Comparison of ENCODE assay signal across 8 mouse cellular contexts in the genomic region with DNA sequence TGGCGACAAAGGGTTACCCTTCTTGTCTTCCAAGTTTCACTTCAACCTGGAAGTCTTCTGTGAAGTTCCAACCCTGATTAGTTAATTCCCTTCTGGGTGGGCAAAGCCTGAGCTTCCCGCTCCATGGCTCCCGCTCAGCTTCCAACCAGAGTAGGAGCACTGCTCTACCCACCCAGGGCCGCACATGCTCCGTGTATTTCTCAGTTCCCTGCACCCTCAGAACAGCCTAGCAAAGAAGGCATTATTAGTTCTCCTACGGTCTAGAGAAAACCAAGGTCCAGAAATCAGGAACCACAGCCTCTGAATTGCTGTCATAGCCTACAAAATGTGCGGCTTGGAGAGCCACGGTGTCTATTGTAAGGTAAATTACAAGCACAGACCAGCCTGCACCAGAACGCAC. TPM values are rescaled to one million over a fixed set of nuclear protein-coding genes. Genes with fewer than 3 reads are reported as not detected.
A peak's percentile ranks its signal among the peaks of the same experiment; 100 is the strongest.
DNase-seq lines count a peak whose midpoint lies in the region; ATAC-seq and TF ChIP-seq lines count a peak whose summit lies in the region.

No protein-coding gene starts in this region.

- no peak for DNase-seq in heart, postnatal 10 days
- DNase-seq in G1E (ENCODE audit: low spot score), result no peak
- DNase-seq in limb, embryonic 10.5 days (ENCODE audit: low spot score), result peak; percentile 50
- no peak for DNase-seq in spleen, postnatal 14 days (ENCODE audit: low spot score in 2 of 2)
- no peak for DNase-seq in B cell, adult 2 months

- peak overlapping the region; percentile 66 for H3K9ac ChIP-seq in heart, embryonic 15.5 days
- H3K9ac ChIP-seq in embryonic facial prominence, embryonic 13.5 days, result peak overlapping the region; percentile 80
- H3K9ac ChIP-seq in neural tube, embryonic 15.5 days (replicated peaks), result peak overlapping the region; percentile 67

- H3K4me2 ChIP-seq in heart, embryonic 15.5 days, result peak overlapping the region; percentile 95
- H3K4me2 ChIP-seq in embryonic facial prominence, embryonic 13.5 days, result peak overlapping the region; percentile 73
- peak overlapping the region; percentile 87 for H3K4me2 ChIP-seq in neural tube, embryonic 15.5 days

- H3K27me3 ChIP-seq in heart, embryonic 15.5 days, result no peaks in the 10 kb centered on the region
- peaks cover 23% of the 10 kb centered on the region for H3K27me3 ChIP-seq in G1E (ENCODE audit: insufficient read depth, low read length)
- no peaks in the 10 kb centered on the region for H3K27me3 ChIP-seq in embryonic facial prominence, embryonic 13.5 days
- no peaks in the 10 kb centered on the region for H3K27me3 ChIP-seq in limb, embryonic 10.5 days (ENCODE audit: low read depth, poor library complexity, severe bottlenecking)
- H3K27me3 ChIP-seq in neural tube, embryonic 15.5 days (replicated peaks), result no peaks in the 10 kb centered on the region

- H3K27ac ChIP-seq in heart, embryonic 15.5 days, result peak overlapping the region; percentile 79
- H3K27ac ChIP-seq in embryonic facial prominence, embryonic 13.5 days, result peak overlapping the region; percentile 82
- H3K27ac ChIP-seq in limb, embryonic 10.5 days, result peak overlapping the region; percentile 84
- H3K27ac ChIP-seq in neural tube, embryonic 15.5 days (replicated peaks), result peak overlapping the region; percentile 92

- TF ChIP-seq CTCF in G1E (IDR thresholded peaks at IDR 0.05; ENCODE audit: low read depth, low read length), result no peak

- 8% methylated on average over 9 of the region's 9 CpGs for WGBS in heart, embryonic 15.5 days
- 4% methylated on average over 9 of the region's 9 CpGs for WGBS in embryonic facial prominence, embryonic 13.5 days
- WGBS in limb, embryonic 10.5 days, result 13% methylated on average over 9 of the region's 9 CpGs
- WGBS in neural tube, embryonic 15.5 days, result 7% methylated on average over 9 of the region's 9 CpGs

- H3K9me3 ChIP-seq in heart, embryonic 15.5 days (replicated peaks), result no peaks in the 10 kb centered on the region
- H3K9me3 ChIP-seq in G1E (replicated peaks), result no peaks in the 10 kb centered on the region
- H3K9me3 ChIP-seq in embryonic facial prominence, embryonic 13.5 days, result no peaks in the 10 kb centered on the region
- no peaks in the 10 kb centered on the region for H3K9me3 ChIP-seq in limb, embryonic 10.5 days (replicated peaks)
- no peaks in the 10 kb centered on the region for H3K9me3 ChIP-seq in neural tube, embryonic 15.5 days (replicated peaks)

- H3K4me1 ChIP-seq in heart, embryonic 15.5 days (replicated peaks), result peaks cover 35% of the 10 kb centered on the region
- peaks cover 31% of the 10 kb centered on the region for H3K4me1 ChIP-seq in G1E (ENCODE audit: insufficient read depth, low read depth, low read length)
- H3K4me1 ChIP-seq in embryonic facial prominence, embryonic 13.5 days, result peaks cover 36% of the 10 kb centered on the region
- peaks cover 39% of the 10 kb centered on the region for H3K4me1 ChIP-seq in limb, embryonic 10.5 days
- peaks cover 63% of the 10 kb centered on the region for H3K4me1 ChIP-seq in neural tube, embryonic 15.5 days

- H3K4me3 ChIP-seq in heart, embryonic 15.5 days, result peak overlapping the region; percentile 68
- H3K4me3 ChIP-seq in G1E (ENCODE audit: low read depth, low read length), result peak overlapping the region; percentile 77
- peak overlapping the region; percentile 61 for H3K4me3 ChIP-seq in embryonic facial prominence, embryonic 13.5 days
- peak overlapping the region; percentile 64 for H3K4me3 ChIP-seq in limb, embryonic 10.5 days
- H3K4me3 ChIP-seq in neural tube, embryonic 15.5 days (replicated peaks), result peak overlapping the region; percentile 67

- peaks cover 2% of the 10 kb centered on the region; the same call in 1 of the 2 replicates for H3K36me3 ChIP-seq in heart, embryonic 15.5 days
- peaks cover 14% of the 10 kb centered on the region for H3K36me3 ChIP-seq in G1E (replicated peaks)
- peaks cover 18% of the 10 kb centered on the region for H3K36me3 ChIP-seq in embryonic facial prominence, embryonic 13.5 days
- H3K36me3 ChIP-seq in limb, embryonic 10.5 days, result peaks cover 29% of the 10 kb centered on the region
- H3K36me3 ChIP-seq in neural tube, embryonic 15.5 days, result peaks cover 16% of the 10 kb centered on the region; the same call in 1 of the 2 replicates

- intact Hi-C loops in heart, postnatal 10 days (cut with DNase I), result no loop called here

- ATAC-seq in heart, embryonic 15.5 days (replicated peaks; ENCODE audit: insufficient number of reproducible peaks, insufficient read depth, low FRiP score, low read depth), result peak; percentile 58
- ATAC-seq in G1E (ENCODE audit: extremely low read depth, insufficient number of reproducible peaks, low FRiP score, poor library complexity, severe bottlenecking), result no peak
- ATAC-seq in embryonic facial prominence, embryonic 13.5 days (ENCODE audit: insufficient number of reproducible peaks, insufficient read depth, low FRiP score, low TSS enrichment, low read depth), result peak; percentile 27; the same call in 1 of the 2 replicates
- peak; percentile 79 for ATAC-seq in neural tube, embryonic 15.5 days (ENCODE audit: low FRiP score)

RNA-seq across cellular contexts. Expression of a gene that starts 6.6 kb away (rescaled TPM):
- polyA plus RNA-seq in heart, embryonic 15.5 days (2015; fragmentation: Nextera tagmentation; extraction: Ambion mirVana), result 2.0 and 2.6 TPM in 2 replicates
- 1 to 10 TPM in 1 of 2 experiments, not detected in 1; 3.6 TPM for total RNA-seq in heart, postnatal 10 days (2021)
- total RNA-seq in G1E (2014; fragmentation: Nextera tagmentation) (28.7 TPM in 1 of 2 replicates, not detected in the other), G1E (2017) (not detected in 2 replicates)
- polyA plus RNA-seq in G1E (2012), result not detected in 2 replicates
- polyA plus RNA-seq in embryonic facial prominence, embryonic 13.5 days (2015; fragmentation: Nextera tagmentation; extraction: Ambion mirVana), result 5.2 and 9.0 TPM in 2 replicates
- polyA plus RNA-seq in limb, embryonic 10.5 days (2016; fragmentation: Nextera tagmentation; extraction: Ambion mirVana), result 3.8 and 4.8 TPM in 2 replicates
- polyA plus RNA-seq in neural tube, embryonic 15.5 days (2015; fragmentation: Nextera tagmentation; extraction: Ambion mirVana), result 6.2 and 6.4 TPM in 2 replicates

RNA-seq across cellular contexts. Expression of a gene that starts 6.8 kb away (rescaled TPM):
- 9.8 and 13.1 TPM in 2 replicates for polyA plus RNA-seq in heart, embryonic 15.5 days (2015; fragmentation: Nextera tagmentation; extraction: Ambion mirVana)
- total RNA-seq in heart, postnatal 10 days (2021), result 1 to 10 TPM; 5.1 to 5.2 TPM
- total RNA-seq in G1E (2014; fragmentation: Nextera tagmentation) (0.75 and 1.4 TPM in 2 replicates), G1E (2017) (1.9 TPM in 2 replicates)
- 0.60 and 0.72 TPM in 2 replicates for polyA plus RNA-seq in G1E (2012)
- 24.1 and 25.2 TPM in 2 replicates for polyA plus RNA-seq in embryonic facial prominence, embryonic 13.5 days (2015; fragmentation: Nextera tagmentation; extraction: Ambion mirVana)
- polyA plus RNA-seq in limb, embryonic 10.5 days (2016; fragmentation: Nextera tagmentation; extraction: Ambion mirVana), result 23.8 and 27.7 TPM in 2 replicates
- 49.1 and 57.4 TPM in 2 replicates for polyA plus RNA-seq in neural tube, embryonic 15.5 days (2015; fragmentation: Nextera tagmentation; extraction: Ambion mirVana)

RNA-seq across cellular contexts. Expression of a gene that starts 7.9 kb away (rescaled TPM):
- 78.3 and 87.9 TPM in 2 replicates for polyA plus RNA-seq in heart, embryonic 15.5 days (2015; fragmentation: Nextera tagmentation; extraction: Ambion mirVana)
- total RNA-seq in heart, postnatal 10 days (2021), result 10 to 100 TPM; 45.9 to 53.1 TPM
- total RNA-seq in G1E (2014; fragmentation: Nextera tagmentation) (9.5 and 11.6 TPM in 2 replicates), G1E (2017) (32.9 and 41.6 TPM in 2 replicates)
- 58.6 and 63.8 TPM in 2 replicates for polyA plus RNA-seq in G1E (2012)
- 100 and 110 TPM in 2 replicates for polyA plus RNA-seq in embryonic facial prominence, embryonic 13.5 days (2015; fragmentation: Nextera tagmentation; extraction: Ambion mirVana)
- polyA plus RNA-seq in limb, embryonic 10.5 days (2016; fragmentation: Nextera tagmentation; extraction: Ambion mirVana), result 143 and 150 TPM in 2 replicates
- polyA plus RNA-seq in neural tube, embryonic 15.5 days (2015; fragmentation: Nextera tagmentation; extraction: Ambion mirVana), result 93.7 and 98.4 TPM in 2 replicates

RNA-seq across cellular contexts. Expression of a gene that starts 14.6 kb away (rescaled TPM):
- polyA plus RNA-seq in heart, embryonic 15.5 days (2015; fragmentation: Nextera tagmentation; extraction: Ambion mirVana), result 2.3 and 2.4 TPM in 2 replicates
- total RNA-seq in heart, postnatal 10 days (2021), result 1 to 10 TPM; 1.4 to 3.8 TPM
- total RNA-seq in G1E (2014; fragmentation: Nextera tagmentation) (3.2 and 5.1 TPM in 2 replicates), G1E (2017) (1.1 and 1.8 TPM in 2 replicates)
- 0.70 and 0.92 TPM in 2 replicates for polyA plus RNA-seq in G1E (2012)
- 2.9 and 3.8 TPM in 2 replicates for polyA plus RNA-seq in embryonic facial prominence, embryonic 13.5 days (2015; fragmentation: Nextera tagmentation; extraction: Ambion mirVana)
- polyA plus RNA-seq in limb, embryonic 10.5 days (2016; fragmentation: Nextera tagmentation; extraction: Ambion mirVana), result 1.7 and 1.8 TPM in 2 replicates
- 13.9 and 14.0 TPM in 2 replicates for polyA plus RNA-seq in neural tube, embryonic 15.5 days (2015; fragmentation: Nextera tagmentation; extraction: Ambion mirVana)

RNA-seq across cellular contexts. Expression of a gene that starts 39.8 kb away (rescaled TPM):
- polyA plus RNA-seq in heart, embryonic 15.5 days (2015; fragmentation: Nextera tagmentation; extraction: Ambion mirVana), result 130 and 139 TPM in 2 replicates
- total RNA-seq in heart, postnatal 10 days (2021), result 100 to 1,000 TPM; 547 to 592 TPM
- total RNA-seq in G1E (2014; fragmentation: Nextera tagmentation) (1,640 and 1,748 TPM in 2 replicates), G1E (2017) (202 and 214 TPM in 2 replicates)
- 660 and 876 TPM in 2 replicates for polyA plus RNA-seq in G1E (2012)
- 262 and 269 TPM in 2 replicates for polyA plus RNA-seq in embryonic facial prominence, embryonic 13.5 days (2015; fragmentation: Nextera tagmentation; extraction: Ambion mirVana)
- 230 and 235 TPM in 2 replicates for polyA plus RNA-seq in limb, embryonic 10.5 days (2016; fragmentation: Nextera tagmentation; extraction: Ambion mirVana)
- polyA plus RNA-seq in neural tube, embryonic 15.5 days (2015; fragmentation: Nextera tagmentation; extraction: Ambion mirVana), result 117 and 143 TPM in 2 replicates
